Mouse (Mus musculus) erythroblast, adult 5-6 weeks (primary cell): ENCODE data around the gene Ttc27. TPM values are rescaled to one million over a fixed set of nuclear protein-coding genes. Genes with fewer than 3 reads are reported as not detected.

Experiments
- ATAC-seq: replicated peaks from 2 replicates; pipeline ENCODE4 v1.8.0; 2016; ENCODE audit warnings: moderate number of reproducible peaks, mild to moderate bottlenecking, moderate TSS enrichment, inconsistent platforms; ENCODE audit not compliant: poor library complexity, low FRiP score, severe bottlenecking
- total RNA-seq, 2 experiments: library from RNA; stranded (forward) in 1 of 2; stranded (reverse) in 1 of 2; fragments of 150-400 nt in 1 of 2; fragments of 200-764, 138-1000 nt in 1 of 2; gene quantifications; 2 replicates each; pipeline versions ENCODE4 v1.2.3 to v1.2.4; 2015 to 2017; ENCODE audit warnings: low replicate concordance in 2 of 2

Ttc27 gene
- total RNA-seq, 2 experiments from 2014 or later = 10.7 to 11.0 TPM

GRCm38 (mm10) chr17:74751026-74751425 is 33.5 kb downstream of the Ttc27 start:
- ATAC-seq = no peak

- no peak; the same call in 1 of the 2 replicates for ATAC-seq
Measured at GRCm38 (mm10) chr17:74752906-74753627, 35.5 kb downstream of the Ttc27 start.

- ATAC-seq = no peak
Measured at GRCm38 (mm10) chr17:74753628-74754104, 36.1 kb downstream of the Ttc27 start.

DNA sequence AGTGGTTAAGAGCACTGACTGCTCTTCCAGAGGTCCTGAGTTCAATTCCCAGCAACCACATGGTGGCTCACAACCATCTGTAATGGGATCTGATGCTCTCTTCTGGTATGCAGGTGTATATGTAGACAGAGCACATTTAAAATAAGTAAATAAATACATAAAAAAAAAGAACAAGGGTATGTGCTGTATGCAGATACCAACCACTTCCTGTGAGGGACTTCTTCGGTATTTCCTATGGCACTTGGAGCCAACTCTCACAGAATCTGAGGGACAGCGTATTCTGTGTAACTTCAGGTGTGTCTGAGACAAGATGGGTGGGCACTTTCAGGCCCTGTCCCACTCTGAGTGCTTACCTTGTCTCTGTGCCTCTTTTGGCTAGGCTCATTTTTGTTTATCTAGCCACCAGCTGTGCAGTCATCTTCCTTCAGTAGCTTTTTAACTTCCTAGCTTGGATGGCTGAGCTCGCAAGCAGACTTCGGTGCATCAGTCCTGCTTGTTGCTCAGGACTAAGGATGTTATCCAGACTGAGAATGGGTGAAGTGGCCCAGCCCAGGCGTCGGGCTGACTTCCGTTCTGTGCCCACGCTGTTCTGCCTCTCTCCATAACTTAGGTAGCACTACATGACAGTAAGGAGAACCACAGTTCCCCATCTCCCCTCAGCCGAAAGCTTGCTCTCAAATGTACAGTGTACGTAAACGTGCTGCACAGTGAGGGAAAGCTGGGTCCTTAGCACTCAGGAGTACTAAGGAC is 37.0 kb downstream of the Ttc27 start:
- ATAC-seq = no peak

- ATAC-seq = no peak
Measured at GRCm38 (mm10) chr17:74769390-74769811, 51.9 kb downstream of the Ttc27 start.

- ATAC-seq = no peak
Measured at GRCm38 (mm10) chr17:74772364-74772763, 54.8 kb downstream of the Ttc27 start.

DNA sequence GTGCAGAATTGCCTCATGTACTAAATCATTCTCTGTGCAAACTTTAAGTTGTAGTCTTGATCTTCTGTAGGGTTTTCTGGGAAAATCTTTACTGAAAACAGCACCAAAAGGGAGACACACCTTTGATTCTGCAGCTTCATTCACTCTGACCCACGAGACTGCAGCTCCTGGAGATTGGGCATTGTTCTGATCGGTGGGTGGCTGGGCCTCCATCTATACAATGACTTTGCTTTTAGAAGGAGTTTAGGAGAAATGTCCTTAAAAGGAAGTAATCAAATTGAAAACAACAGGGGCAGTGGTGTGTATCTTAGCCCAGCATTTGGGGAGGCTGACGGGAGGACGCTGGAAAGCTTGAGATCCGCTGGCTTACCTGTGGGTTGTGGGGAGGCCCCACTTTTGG is 56.0 kb downstream of the Ttc27 start:
- ATAC-seq = no peak

GRCm38 (mm10) chr17:74780133-74780532 is 62.6 kb downstream of the Ttc27 start:
- no peak for ATAC-seq

- no peak for ATAC-seq
Measured at GRCm38 (mm10) chr17:74780627-74781026, 63.1 kb downstream of the Ttc27 start.

GRCm38 (mm10) chr17:74781911-74782310 is 64.4 kb downstream of the Ttc27 start:
- no peak for ATAC-seq

GRCm38 (mm10) chr17:74785586-74785985 is 68.1 kb downstream of the Ttc27 start:
- ATAC-seq = no peak

DNA sequence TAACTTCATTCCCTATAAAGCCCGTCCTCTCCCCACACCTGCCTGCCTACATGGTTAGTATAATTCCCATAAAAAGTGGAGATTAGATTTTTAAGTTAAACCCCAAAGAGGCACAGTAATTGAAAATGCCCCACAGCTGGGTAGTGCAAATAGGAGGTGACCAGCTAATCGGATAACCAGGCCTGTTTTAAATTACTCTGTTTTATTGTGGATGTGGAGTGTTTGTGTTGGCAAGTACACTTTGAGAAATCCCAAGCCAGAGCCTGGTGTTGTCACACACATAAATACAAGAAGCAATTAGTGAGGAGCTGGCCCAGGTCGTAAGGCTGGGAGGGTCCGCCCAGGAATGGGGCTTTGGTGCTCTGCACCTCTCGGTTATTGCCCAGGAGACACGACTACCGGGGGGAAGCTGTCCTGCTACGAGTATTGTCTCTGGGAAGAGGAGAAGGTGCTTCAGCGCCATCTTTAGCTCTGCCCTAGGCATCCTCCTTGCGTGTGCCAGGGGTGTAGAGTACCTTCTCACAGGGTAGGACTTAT is 68.7 kb downstream of the Ttc27 start:
- no peak for ATAC-seq

DNA sequence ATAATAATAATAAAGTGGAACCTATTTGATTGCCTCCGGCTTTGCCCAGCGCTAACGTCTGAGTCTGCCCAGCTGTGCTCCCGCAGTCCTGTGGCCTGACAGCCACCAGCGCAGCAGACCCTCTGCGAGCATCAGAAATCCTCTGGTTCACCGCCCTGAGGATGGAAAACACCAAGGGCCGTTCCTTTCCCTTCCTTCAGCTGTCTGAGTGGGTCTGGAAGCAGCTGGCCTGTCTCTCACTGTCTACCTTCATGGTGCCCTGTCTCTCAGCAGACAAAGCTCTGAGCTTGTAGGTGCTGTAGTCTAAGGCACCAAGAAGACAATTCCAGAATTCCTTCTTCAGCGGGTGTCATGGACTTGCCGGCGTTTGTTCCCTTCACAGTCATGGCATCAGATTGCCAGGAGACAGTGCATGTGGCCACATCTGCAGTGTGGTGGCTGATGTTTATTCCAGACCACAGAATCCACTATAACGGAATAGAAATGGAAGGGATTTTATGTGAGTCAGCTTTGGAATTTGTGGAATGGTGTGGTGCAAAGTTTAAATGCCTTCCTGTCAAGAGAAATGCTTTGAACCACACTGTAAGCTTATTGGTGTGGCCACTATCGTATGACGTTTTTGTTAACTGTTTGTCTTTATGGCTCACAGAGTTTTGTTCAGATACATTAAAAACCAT is 78.6 kb downstream of the Ttc27 start:
- ATAC-seq = no peak

DNA sequence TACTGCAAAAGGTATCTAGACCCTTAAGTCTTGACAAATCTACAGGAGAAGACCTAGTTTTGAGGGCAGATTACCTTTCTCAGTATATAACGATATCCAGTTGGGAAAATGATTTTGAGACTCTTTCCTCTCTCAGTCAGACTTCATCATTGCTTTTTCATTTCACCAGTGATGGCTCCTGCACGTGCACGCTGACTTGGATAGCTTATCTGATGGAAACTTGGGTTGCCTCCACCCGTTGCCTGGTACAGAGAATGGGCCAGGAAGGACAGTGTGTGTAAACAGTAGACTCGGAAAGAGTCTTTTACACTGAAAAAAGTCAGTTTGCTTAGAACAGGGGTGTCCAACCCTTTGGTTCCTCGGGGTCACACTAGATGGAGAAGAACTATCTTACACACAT is 82.3 kb downstream of the Ttc27 start:
- ATAC-seq = no peak

DNA sequence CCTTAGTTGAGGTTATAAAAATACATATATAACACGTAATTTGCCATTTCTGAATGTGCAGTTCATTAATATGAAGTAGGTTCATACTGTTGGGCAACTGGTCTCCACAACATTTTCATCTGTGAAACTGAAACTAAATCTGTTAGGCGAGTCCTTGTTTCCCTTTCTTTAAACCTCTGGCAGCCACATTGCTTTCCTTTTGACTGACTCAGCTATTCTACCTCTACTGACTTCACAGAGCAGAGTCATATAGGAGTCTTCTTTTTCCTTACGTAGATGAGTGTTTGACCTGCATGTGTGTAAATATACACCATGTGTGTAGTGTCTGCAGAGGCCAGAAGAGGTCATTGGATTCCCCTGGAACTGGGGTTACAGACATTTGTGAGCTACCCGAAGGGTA is 85.2 kb downstream of the Ttc27 start:
- ATAC-seq = no peak

DNA sequence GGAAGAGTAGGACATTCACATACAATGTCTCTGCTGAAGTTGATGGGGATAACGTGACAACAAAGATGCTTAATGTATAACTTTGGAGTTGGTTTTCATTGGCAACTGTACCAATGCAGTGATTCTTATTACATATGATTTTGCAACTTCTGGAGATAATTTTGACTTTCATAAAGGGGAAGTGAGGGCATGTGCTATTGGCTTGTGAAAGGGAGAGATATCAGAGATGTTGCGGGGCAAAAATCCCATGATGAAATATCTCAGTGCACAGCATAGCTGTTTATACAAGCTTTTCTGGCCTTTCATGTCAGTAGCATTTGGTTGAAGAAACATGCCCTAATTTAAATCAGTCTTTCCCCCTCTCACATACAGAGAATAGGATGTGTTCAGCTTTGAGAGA is 86.3 kb downstream of the Ttc27 start:
- ATAC-seq = no peak

DNA sequence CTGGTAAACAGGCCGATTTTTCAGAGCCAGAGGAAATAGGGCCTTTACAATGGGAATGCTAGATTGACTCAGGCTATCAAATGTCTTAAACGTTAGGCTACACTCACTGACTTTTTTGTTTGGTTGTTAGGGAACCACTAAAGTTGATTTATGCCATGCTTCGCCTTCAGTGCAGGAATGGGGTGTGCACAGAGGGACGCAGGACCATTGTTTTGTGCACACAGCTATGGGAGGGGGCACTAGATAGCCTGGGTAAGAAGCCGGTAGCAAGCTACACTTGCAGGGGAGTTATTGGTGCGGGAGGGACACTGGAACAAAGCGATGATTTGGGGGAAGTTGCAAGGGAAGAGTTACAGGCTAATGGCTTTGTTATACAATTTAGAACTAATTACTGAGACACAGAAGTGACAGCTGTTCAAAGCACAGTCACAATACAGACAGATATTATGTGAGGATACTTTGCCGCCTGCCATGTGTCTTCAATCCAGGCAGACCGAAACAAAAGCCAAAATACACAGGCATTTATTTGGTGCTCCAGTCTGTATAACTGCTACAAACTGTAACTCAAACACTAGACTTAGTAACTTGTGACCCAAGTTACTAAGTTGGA is 86.9 kb downstream of the Ttc27 start:
- ATAC-seq = no peak

DNA sequence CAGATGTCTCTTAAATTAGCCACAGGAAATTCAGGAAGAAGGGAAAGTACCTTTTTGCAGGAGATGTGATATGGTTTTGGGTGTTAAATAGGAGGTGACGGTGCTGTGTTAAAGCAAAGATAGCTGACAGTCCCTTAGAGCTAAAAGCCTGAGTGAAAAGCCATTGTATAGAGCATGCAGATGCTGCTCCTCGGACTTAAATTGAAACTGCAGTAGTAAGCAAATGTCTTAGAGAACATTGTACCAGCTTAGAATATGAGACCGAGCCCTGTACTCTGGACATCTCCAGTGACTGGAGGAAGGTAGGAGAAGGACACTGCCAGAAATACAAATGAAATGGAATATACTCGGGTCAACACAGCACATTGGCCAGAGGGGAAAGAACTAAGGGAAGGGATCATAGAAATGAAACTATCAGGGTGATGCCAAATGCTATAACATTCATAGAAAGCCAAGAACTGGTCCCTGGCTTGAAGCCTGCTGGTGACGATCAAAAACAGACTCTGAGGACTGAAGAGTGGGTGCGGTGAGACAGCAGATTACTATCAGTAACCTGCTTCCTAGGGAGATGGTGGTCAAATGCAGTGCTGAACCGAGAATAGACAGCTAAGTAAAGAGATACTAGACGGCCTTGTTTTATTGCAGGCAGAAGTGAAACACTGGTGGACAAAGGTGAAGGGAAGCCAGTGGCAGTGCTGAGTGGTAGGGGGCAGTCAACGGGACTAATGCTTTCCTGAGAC is 90.1 kb downstream of the Ttc27 start:
- ATAC-seq = no peak

- no peak for ATAC-seq
Measured at GRCm38 (mm10) chr17:74808330-74808729, 90.8 kb downstream of the Ttc27 start.
